Mouse (Mus musculus): ENCODE measurements at regions not wholly inside any gene's neighbourhood (a gene's known extent, or its start where the extent isn't known, plus 50 kb on each side); places are given as distances from the start of the nearest gene placed in this dataset.

- Histone ChIP-seq H3K4me3 (replicated peaks) (no peak overlapping the region), H3K27ac (no peak overlapping the region), H3K9me3 (replicated peaks) (peaks cover 9% of the 10 kb centered on the region; the same call in 1 of the 2 replicates), H3K4me1 (peaks cover 13% of the 10 kb centered on the region; the same call in 1 of the 2 replicates), H3K9ac (no peak overlapping the region), H3K27me3 (no peaks in the 10 kb centered on the region), H3K4me2 (no peak overlapping the region), H3K36me3 (no peaks in the 10 kb centered on the region)
- WGBS: 40% methylated on average over 4 of the region's 4 CpGs
- no peak for ATAC-seq (replicated peaks; ENCODE audit: low FRiP score)
Observed at GRCm38 (mm10) chr8:35250641-35251040, 514.9 kb upstream of the Gm19410 start.

GRCm38 (mm10) chr8:35253946-35254345, 511.6 kb upstream of the Gm19410 start:
- 71% methylated on average over 4 of the region's 4 CpGs for WGBS
- peak; percentile 56; the same call in 1 of the 2 replicates for ATAC-seq (replicated peaks; ENCODE audit: low FRiP score)
- H3K4me2 ChIP-seq: no peak overlapping the region

GRCm38 (mm10) chr8:35255327-35255726, 510.3 kb upstream of the Gm19410 start:
- whole genome bisulfite sequencing: 91% methylated on average over 2 of the region's 2 CpGs

More at GRCm38 (mm10) chr8:35253946-35254345, 511.6 kb upstream of the Gm19410 start:
- Histone ChIP-seq H3K9ac (no peak overlapping the region), H3K27me3 (no peaks in the 10 kb centered on the region), H3K27ac (no peak overlapping the region), H3K9me3 (replicated peaks) (peaks cover 9% of the 10 kb centered on the region; the same call in 1 of the 2 replicates), H3K4me1 (peaks cover 13% of the 10 kb centered on the region; the same call in 1 of the 2 replicates), H3K4me3 (replicated peaks) (no peak overlapping the region), H3K36me3 (no peaks in the 10 kb centered on the region)

GRCm38 (mm10) chr8:35256958-35257357, 508.6 kb upstream of the Gm19410 start:
- H3K27me3 ChIP-seq: no peaks in the 10 kb centered on the region
- H3K4me2 ChIP-seq: no peak overlapping the region
- ATAC-seq (replicated peaks; ENCODE audit: low FRiP score): no peak

More at GRCm38 (mm10) chr8:35255327-35255726, 510.3 kb upstream of the Gm19410 start:
- peaks cover 9% of the 10 kb centered on the region; the same call in 1 of the 2 replicates for H3K9me3 ChIP-seq (replicated peaks)
- no peak overlapping the region for H3K4me2 ChIP-seq
- no peak for ATAC-seq (replicated peaks; ENCODE audit: low FRiP score)
- H3K4me1 ChIP-seq: 0 out of 2 replicates have a peak, but pooled peaks cover 5% of the 10 kb centered on the region
- no peaks in the 10 kb centered on the region for H3K27me3 ChIP-seq
- no peaks in the 10 kb centered on the region for H3K36me3 ChIP-seq
- no peak overlapping the region for H3K4me3 ChIP-seq (replicated peaks)
- no peak overlapping the region for H3K27ac ChIP-seq
- H3K9ac ChIP-seq: no peak overlapping the region

DNA sequence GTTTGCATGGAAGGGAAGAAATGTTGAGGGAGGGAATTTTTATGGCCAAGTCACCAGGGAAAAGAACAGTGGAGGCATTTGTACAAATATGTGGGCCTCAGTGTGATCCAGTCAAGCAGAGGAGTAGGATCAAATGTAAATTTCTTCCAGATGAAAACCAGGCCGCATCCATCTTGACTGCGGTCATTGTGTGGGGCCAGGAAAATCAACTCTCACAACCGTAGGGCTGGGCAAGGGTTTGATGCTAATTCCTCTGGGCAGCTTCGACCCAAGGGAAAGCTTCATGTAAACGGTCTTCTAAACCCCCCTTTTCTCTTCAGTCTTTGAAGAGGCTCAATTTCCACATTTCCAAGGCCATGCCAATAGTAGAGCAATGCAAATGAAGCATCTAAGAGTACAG, 497.4 kb upstream of the Gm19410 start:
- WGBS: 89% methylated on average over 5 of the region's 5 CpGs
- H3K27ac ChIP-seq: no peak overlapping the region
- no peak for ATAC-seq (replicated peaks; ENCODE audit: low FRiP score)

More at GRCm38 (mm10) chr8:35256958-35257357, 508.6 kb upstream of the Gm19410 start:
- Histone ChIP-seq H3K27ac (no peak overlapping the region), H3K4me1 (no peaks in the 10 kb centered on the region), H3K9ac (no peak overlapping the region), H3K9me3 (replicated peaks) (peaks cover 7% of the 10 kb centered on the region; the same call in 1 of the 2 replicates), H3K4me3 (replicated peaks) (no peak overlapping the region), H3K36me3 (no peaks in the 10 kb centered on the region)
- WGBS: 58% methylated on average over 4 of the region's 4 CpGs

DNA sequence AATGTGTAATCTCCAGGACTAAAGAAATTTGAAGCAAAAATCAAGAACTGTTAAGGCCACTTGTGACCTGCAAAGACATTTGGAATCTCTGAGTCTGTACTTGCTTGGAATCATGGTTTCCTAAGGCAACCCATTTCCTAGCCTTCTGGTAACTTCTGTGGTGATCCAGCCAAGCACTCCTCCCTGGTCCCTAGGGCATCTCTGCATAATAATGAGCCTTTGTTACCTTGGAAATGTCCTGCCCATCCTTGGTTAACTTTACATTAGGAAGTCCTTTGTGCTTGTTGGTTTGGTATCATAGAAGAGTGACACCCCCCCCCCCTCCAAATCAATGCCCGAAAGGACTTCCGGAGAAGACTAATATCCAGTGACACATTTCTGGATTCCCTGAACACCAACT, 496.6 kb upstream of the Gm19410 start:
- 89% methylated on average over 2 of the region's 2 CpGs for WGBS
- H3K36me3 ChIP-seq: no peaks in the 10 kb centered on the region
- no peaks in the 10 kb centered on the region for H3K27me3 ChIP-seq
- H3K4me2 ChIP-seq: no peak overlapping the region
- H3K4me1 ChIP-seq: no peaks in the 10 kb centered on the region
- ATAC-seq (replicated peaks; ENCODE audit: low FRiP score): no peak
- no peak overlapping the region for H3K27ac ChIP-seq
- no peak overlapping the region for H3K4me3 ChIP-seq (replicated peaks)
- H3K9ac ChIP-seq: no peak overlapping the region
- no peaks in the 10 kb centered on the region for H3K9me3 ChIP-seq (replicated peaks)

More for the DNA sequence above, 497.4 kb upstream of the Gm19410 start:
- H3K9me3 ChIP-seq (replicated peaks): no peaks in the 10 kb centered on the region
- H3K4me2 ChIP-seq: no peak overlapping the region
- H3K9ac ChIP-seq: no peak overlapping the region
- H3K27me3 ChIP-seq: no peaks in the 10 kb centered on the region
- H3K4me1 ChIP-seq: no peaks in the 10 kb centered on the region
- no peaks in the 10 kb centered on the region for H3K36me3 ChIP-seq
- H3K4me3 ChIP-seq (replicated peaks): no peak overlapping the region

GRCm38 (mm10) chr8:35275972-35276371, 489.6 kb upstream of the Gm19410 start:
- H3K9ac ChIP-seq: no peak overlapping the region
- no peak overlapping the region for H3K27ac ChIP-seq
- H3K36me3 ChIP-seq: no peaks in the 10 kb centered on the region
- no peaks in the 10 kb centered on the region for H3K9me3 ChIP-seq (replicated peaks)
- H3K4me1 ChIP-seq: peaks cover 7% of the 10 kb centered on the region; the same call in 1 of the 2 replicates
- ATAC-seq (replicated peaks; ENCODE audit: low FRiP score): no peak
- H3K4me2 ChIP-seq: no peak overlapping the region
- H3K4me3 ChIP-seq (replicated peaks): no peak overlapping the region
- WGBS: 48% methylated on average over 8 of the region's 8 CpGs
- no peaks in the 10 kb centered on the region for H3K27me3 ChIP-seq

DNA sequence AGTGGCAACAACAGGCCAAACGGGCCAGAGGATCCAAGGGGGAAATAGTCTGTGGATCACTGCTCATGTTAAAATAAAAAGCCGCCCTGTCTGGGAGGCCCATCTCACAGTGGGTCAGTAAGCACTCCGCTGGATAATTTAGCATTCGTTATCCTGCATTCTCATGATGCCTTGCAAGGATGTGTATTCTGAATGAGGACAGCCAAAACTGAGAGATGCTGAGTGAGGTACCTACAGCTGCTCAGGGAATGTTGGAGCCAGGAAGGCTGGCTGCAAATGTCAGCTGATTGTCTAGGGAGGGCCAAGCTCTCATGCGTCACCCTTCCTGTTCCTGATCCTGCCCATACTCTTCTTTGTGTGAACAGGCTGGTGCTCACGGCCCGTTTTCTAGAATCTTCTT, 489.1 kb upstream of the Gm19410 start:
- Histone ChIP-seq H3K4me2 (no peak overlapping the region), H3K4me3 (replicated peaks) (no peak overlapping the region), H3K36me3 (no peaks in the 10 kb centered on the region), H3K9ac (no peak overlapping the region), H3K4me1 (peaks cover 7% of the 10 kb centered on the region; the same call in 1 of the 2 replicates), H3K27ac (no peak overlapping the region), H3K27me3 (no peaks in the 10 kb centered on the region), H3K9me3 (replicated peaks) (no peaks in the 10 kb centered on the region)
- no peak for ATAC-seq (replicated peaks; ENCODE audit: low FRiP score)
- 48% methylated on average over 7 of the region's 7 CpGs for WGBS

GRCm38 (mm10) chr8:35278946-35279345, 486.6 kb upstream of the Gm19410 start:
- no peaks in the 10 kb centered on the region for H3K36me3 ChIP-seq
- no peak for ATAC-seq (replicated peaks; ENCODE audit: low FRiP score)

GRCm38 (mm10) chr8:35280741-35281140, 484.8 kb upstream of the Gm19410 start:
- no peak for ATAC-seq (replicated peaks; ENCODE audit: low FRiP score)

More at GRCm38 (mm10) chr8:35278946-35279345, 486.6 kb upstream of the Gm19410 start:
- Histone ChIP-seq H3K4me2 (no peak overlapping the region), H3K4me3 (replicated peaks) (no peak overlapping the region), H3K27me3 (no peaks in the 10 kb centered on the region), H3K9me3 (replicated peaks) (no peaks in the 10 kb centered on the region), H3K4me1 (peaks cover 7% of the 10 kb centered on the region; the same call in 1 of the 2 replicates), H3K27ac (no peak overlapping the region), H3K9ac (no peak overlapping the region)
- WGBS: 93% methylated on average over 8 of the region's 8 CpGs

DNA sequence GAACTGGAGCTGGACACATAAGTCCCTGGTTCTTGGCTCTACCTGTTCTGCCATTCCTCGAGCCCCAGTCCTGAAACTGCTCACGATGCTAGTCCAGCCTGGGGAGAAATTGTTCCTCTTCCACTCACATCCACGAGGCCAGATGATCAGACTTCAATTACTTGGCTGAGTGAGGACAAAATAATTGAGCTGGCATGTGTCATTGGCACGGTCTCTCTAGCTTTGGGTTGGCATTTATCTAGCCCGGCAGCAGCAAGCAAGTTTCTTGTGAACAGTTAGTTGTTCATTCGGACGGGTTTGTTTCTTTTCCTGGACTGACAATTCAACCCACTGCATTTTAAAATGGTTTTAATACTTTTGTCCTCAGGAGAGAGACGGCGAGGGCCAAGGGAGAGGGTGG, 482.2 kb upstream of the Gm19410 start:
- H3K4me2 ChIP-seq: no peak overlapping the region
- 93% methylated on average over 9 of the region's 9 CpGs for WGBS
- no peak for ATAC-seq (replicated peaks; ENCODE audit: low FRiP score)

More at GRCm38 (mm10) chr8:35280741-35281140, 484.8 kb upstream of the Gm19410 start:
- Histone ChIP-seq H3K4me3 (replicated peaks) (no peak overlapping the region), H3K27ac (no peak overlapping the region), H3K4me2 (no peak overlapping the region), H3K27me3 (no peaks in the 10 kb centered on the region), H3K36me3 (no peaks in the 10 kb centered on the region), H3K9ac (no peak overlapping the region), H3K4me1 (peaks cover 7% of the 10 kb centered on the region; the same call in 1 of the 2 replicates), H3K9me3 (replicated peaks) (no peaks in the 10 kb centered on the region)
- 92% methylated on average over 6 of the region's 6 CpGs for WGBS

DNA sequence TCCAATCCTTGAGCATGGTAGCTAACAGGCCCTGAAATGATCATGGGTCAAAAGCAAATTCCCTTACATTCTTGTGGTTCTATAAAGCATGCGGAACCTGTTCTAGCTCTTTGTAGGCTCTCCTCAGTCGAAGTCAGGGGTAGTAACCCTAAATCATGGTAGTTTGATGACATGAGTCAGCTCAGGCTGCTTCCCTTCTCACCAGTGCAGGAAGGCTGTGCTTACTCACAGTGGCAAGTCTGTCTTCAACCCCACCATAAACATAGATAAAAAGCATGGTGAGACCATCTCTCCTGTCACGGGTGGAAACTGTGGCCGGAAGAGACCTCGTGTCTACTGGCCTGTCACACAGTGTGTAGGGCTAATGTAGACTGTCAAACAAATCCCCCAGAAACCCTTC, 476.6 kb upstream of the Gm19410 start:
- H3K9me3 ChIP-seq (replicated peaks): no peaks in the 10 kb centered on the region
- 76% methylated on average over 5 of the region's 5 CpGs for WGBS

More for the DNA sequence above, 482.2 kb upstream of the Gm19410 start:
- Histone ChIP-seq H3K9ac (no peak overlapping the region), H3K9me3 (replicated peaks) (no peaks in the 10 kb centered on the region), H3K36me3 (no peaks in the 10 kb centered on the region), H3K27me3 (no peaks in the 10 kb centered on the region), H3K27ac (no peak overlapping the region), H3K4me1 (no peaks in the 10 kb centered on the region), H3K4me3 (replicated peaks) (no peak overlapping the region)

GRCm38 (mm10) chr8:35289967-35290366, 475.6 kb upstream of the Gm19410 start:
- H3K4me3 ChIP-seq (replicated peaks): no peak overlapping the region
- ATAC-seq (replicated peaks; ENCODE audit: low FRiP score): no peak
- WGBS: 74% methylated on average over 4 of the region's 4 CpGs
- no peaks in the 10 kb centered on the region for H3K36me3 ChIP-seq
- no peak overlapping the region for H3K4me2 ChIP-seq
- no peak overlapping the region for H3K9ac ChIP-seq
- no peaks in the 10 kb centered on the region for H3K9me3 ChIP-seq (replicated peaks)
- H3K27me3 ChIP-seq: no peaks in the 10 kb centered on the region
- H3K4me1 ChIP-seq: peaks cover 11% of the 10 kb centered on the region
- H3K27ac ChIP-seq: no peak overlapping the region

More for the DNA sequence above, 476.6 kb upstream of the Gm19410 start:
- H3K27me3 ChIP-seq: no peaks in the 10 kb centered on the region
- no peak overlapping the region for H3K4me2 ChIP-seq
- no peak overlapping the region for H3K9ac ChIP-seq
- H3K27ac ChIP-seq: no peak overlapping the region
- H3K4me1 ChIP-seq: peaks cover 9% of the 10 kb centered on the region
- ATAC-seq (replicated peaks; ENCODE audit: low FRiP score): no peak
- H3K36me3 ChIP-seq: no peaks in the 10 kb centered on the region
- no peak overlapping the region for H3K4me3 ChIP-seq (replicated peaks)

Measured in kidney, embryonic 15.5 days (tissue).